Mouse (Mus musculus) megakaryocyte, adult 5-6 weeks (primary cell): ENCODE measurements around the gene Trabd2b. TPM values are rescaled to one million over a fixed set of nuclear protein-coding genes. Genes with fewer than 3 reads are reported as not detected.

ENCODE experiments used
- ATAC-seq: 2 replicates; pipeline ENCODE4 v1.8.0; 2016; ENCODE audit warnings: mild to moderate bottlenecking, inconsistent platforms; ENCODE audit not compliant: poor library complexity, severe bottlenecking
- total RNA-seq, 2 experiments: library from RNA; stranded (forward) in 1 of 2; stranded (reverse) in 1 of 2; fragments of 153-499, 151-499 nt in 1 of 2; fragments of 221-1000, 200-1000 nt in 1 of 2; gene quantifications; 2 replicates each; pipeline versions ENCODE4 v1.2.3 to v1.2.4; 2015 to 2017

Gene Trabd2b
- total RNA-seq, 2 experiments from 2014 or later: under 0.01 TPM; not detected in 1

DNA sequence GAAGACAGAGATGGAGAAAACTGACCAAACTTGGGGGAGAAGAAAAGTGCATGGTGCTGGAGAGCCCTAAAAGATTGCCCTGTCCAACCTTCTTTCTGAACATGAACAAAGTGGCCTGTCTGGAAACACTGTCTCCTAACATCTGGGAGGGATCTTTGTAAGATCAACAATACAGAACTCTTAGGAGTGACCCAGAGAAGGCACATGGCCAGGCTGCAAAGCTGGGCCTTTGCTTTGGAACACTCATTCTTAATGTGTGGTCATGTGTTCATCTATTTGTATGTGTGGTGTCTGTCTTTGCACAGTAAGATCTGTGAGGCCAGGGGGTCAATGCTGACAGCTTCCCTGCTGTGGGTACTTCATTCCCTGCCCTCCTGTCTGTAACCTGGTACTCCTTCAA, 16.9 kb upstream of the Trabd2b start:
- ATAC-seq: no peak

DNA sequence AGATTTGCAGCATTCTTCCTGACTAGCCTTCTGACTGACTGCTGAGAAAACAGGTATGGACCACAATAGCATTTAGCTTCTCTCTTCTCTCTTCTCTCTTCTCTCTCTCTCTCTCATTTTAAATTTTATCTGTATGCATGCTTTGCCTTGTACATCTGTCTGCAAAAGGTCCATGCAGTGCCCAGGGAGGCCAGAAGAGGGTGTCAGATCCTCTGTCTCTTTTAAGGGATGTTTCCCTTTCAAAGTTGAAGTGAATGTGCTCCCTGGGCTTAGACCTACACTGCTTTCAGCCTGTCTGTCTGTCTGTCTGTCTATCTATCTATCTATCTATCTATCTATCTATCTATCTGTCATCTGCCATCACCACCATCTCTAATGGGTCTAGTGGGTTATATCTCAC, 8.9 kb upstream of the Trabd2b start:
- no peak for ATAC-seq

DNA sequence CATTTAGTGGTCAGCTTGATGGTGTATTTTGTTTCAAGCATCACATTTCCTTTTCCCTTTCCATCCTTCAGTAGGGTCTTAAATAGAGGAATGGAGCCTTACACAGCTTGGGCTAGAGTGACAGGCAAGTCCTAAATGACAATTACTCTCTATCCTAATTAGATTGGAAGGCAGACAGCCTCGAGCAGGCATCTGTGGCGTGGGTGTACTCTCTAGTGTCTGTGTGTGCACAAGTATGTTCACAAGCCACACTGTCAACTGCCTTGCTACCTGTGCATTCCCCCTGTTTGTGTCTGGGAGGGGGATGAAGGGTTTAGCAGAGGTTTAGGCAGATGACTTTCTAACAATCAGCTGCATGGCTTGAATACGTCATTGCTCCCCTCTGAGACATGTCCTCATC, 6.7 kb upstream of the Trabd2b start:
- ATAC-seq: no peak

DNA sequence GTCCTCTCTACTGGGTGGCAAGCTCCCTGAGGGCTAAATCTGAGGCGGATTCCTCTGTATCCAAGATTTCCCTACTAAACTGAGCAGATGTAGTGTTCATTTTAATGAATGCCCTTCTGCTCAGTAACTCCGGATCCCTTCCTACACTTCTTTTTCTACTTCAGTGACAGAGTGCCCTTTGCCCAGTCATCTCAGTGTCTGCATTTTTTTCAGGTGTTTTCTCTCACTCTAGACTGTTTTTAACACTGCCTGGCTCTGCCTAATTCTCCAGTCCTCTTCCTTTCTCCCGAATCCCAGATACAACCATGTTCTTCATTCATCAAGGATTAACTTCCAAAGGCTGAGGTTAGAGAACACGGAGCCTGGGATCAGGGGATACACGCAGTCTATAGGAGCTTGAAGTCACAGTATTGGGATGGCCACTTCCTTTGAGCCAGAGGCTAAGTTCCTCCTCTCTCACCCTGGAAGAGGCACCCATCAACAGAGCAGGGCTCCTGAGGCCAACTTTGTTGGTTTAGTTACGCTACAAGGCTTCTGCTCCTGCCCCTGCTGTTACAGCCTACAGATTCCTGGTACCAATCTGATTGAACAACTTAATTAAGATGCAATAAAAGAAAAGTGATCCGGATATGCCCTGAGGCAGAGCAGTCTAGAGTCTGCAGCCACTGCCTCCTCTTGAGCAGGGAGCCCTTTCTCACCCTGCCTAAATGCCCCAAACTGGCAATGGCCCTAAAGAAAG, 4.4 kb upstream of the Trabd2b start:
- no peak for ATAC-seq

DNA sequence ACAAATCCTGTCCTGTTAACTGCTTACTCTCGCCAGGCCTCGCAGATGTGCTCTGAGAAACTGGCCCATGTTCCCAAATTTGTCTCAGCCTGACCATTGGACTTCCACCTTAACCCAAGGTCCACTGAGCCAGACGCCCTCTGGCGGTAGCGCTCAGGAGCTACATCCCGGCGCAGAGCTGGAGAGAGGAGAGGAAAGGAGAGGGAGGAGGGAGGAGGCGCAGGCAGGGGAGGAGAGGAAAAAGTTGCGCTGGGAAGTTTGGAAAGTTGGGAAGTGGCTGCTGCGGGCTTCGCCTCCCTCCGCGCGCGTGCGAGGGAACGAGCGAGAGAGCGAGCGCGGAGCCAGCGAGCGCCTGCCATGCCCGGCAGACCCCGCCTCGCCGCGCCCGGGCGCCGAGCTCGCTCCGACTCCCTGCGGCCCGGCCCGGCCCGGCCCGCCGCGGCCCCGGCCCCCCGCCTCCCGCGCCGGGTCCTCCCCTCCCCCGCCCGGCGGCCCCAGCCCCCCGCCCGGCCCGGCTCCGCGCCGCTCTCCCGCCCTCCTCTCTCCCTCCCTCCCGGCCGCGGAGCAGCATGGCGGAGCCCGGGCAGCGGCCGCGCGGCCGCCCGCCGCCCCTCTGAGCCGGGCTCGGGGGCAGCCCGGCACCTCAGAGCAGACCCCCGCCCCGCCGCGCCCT, 706 bp upstream of the Trabd2b start:
- peak; percentile 62 for ATAC-seq

DNA sequence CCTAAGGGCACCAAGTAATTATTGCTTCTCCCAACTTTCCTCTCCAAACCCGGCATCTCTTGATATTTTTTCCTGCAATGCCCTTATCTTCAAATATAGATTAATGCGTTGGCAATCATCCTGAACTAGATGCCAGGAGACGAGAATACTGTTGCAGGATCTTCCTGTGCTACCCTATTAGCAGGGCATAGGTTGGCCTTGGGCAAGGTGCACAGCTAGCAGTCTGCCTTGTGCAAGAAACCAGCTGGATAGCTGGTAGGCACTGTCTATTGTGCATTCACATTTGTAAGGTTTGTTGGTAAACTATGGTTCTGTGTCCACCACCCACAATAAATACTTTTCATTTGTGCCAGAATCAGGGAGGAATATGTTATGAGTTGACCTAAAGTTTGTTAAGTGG, 992 bp downstream of the Trabd2b start:
- ATAC-seq: no peak

DNA sequence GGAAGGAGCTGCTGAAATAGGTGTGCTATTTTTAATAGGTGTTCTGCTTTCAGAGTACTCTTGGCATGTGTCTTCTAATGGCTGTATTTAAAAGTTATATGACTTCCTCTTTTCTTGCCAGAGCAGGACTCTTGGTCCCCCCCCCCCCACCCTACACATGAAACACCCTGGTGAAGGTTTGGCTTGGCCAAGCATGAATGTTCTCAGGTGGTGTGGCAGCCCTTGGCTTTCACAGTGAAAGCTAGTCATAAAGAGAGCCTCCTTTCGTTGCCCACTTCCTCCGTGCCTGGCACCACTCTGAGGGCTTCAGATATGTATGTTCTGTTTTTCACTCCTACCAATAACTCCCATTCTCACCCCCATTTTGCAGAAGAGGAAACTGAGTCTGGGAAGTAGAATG, 1.8 kb downstream of the Trabd2b start:
- ATAC-seq: no peak

DNA sequence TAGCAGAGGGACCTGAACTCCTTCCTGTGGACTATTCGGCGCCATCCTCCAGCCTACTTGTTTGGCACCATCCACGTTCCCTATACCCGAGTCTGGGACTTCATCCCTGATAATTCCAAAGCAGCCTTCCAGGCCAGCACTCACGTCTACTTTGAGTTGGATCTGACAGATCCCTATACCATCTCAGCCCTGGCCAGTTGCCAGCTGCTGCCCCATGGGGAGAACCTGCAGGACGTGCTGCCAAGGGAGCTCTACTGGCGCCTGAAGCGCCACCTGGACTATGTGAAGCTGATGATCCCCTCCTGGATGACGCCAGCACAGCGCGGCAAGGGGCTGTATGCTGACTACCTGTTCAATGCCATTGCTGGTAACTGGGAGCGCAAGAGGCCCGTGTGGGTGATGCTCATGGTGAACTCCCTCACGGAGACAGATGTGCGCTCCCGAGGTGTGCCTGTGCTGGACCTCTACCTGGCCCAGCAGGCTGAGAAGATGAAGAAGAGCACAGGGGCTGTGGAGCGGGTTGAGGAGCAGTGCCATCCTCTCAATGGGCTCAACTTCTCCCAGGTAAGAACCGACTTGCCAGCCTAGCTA, 2.5 kb downstream of the Trabd2b start:
- no peak for ATAC-seq

DNA sequence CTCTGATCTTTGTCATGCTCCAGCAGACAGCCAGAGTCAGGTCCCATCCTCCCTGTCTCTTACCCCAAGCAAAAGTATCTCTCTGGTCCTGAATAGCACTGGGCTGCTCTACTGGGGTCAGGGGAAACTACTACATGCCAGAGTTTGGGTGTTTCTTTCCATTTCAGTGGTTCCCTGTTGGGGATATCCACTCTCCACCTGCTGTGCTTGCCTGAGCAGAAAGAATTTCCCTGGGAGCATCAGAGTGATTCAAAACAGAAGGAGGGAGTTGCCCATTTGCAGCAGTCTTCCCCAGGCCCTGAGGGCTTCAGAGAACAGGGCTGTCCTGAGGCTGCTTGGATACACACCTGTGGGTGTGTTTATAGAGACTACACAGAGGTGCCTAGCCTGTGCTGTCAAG, 3.0 kb downstream of the Trabd2b start:
- no peak for ATAC-seq

DNA sequence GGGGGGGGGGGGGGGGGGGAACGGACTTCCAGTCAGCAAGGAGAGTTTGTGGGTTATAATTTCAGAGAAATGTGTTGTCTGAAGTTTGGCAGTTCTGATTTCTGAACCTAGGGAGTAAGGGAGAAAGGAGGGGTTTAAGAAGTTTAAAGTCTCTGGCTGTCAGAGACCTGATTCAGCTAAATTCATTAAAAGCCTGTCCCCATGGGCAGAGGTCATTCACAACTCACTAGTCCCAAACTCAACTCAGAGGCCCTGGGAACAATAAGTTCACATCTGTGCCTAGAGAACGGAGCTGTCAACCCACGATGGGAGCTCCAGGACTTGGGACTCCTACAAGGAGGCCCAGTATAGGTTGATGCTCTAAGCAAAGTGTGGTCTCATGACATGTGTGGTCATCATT, 3.5 kb downstream of the Trabd2b start:
- ATAC-seq: no peak

DNA sequence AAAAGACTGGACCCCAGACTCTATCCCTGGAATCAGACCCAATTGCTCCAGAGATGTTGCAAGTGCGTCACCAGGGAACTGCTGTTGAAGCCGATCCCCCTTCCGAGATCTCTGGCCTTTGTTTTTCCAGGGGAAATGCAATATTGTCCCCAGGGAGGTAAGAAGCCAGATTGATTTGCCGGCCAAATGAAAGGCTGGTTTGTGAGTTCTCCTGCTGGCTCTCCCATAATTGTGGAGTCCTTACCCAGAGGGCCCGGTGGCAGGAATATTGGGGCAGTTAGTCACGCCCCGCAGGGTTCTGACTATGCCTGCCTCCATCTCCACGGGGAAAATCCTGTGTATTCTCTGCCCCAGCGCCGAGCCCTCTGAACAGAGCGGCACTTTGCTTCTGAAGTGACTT, 3.9 kb downstream of the Trabd2b start:
- ATAC-seq: no peak

DNA sequence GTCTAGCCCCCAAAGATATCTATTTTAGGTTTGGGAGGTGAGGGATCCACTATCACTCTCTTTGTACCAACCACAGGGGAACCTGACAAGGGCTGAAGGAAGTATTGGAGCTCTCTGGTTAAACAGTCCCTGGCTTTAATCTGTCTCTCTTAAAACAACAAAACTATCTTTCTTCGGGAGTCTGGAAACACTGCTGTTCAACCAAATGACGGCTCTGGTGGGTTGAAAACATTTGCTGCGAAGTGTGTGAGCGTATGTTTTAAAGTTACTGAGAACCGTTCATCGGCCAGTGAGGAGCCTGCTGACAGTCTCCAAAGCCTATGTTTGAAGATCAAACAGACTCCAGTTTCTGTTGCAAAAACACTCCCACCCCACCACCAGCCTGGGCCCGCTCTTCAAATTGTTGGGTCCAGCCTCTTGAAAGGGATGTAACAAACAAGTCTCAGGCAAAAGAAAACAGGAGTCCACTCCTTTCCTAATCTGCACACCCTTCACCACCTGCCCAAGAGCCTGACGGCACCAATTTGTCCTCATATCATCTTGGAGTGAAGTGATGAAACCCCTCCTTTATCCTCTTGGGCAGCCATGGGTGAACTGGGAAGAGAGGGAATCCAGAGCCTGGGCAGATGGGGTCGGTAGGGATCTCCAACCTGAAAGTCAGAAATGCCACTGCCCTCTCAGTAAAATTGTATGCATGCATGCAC, 4.6 kb downstream of the Trabd2b start:
- no peak for ATAC-seq

DNA sequence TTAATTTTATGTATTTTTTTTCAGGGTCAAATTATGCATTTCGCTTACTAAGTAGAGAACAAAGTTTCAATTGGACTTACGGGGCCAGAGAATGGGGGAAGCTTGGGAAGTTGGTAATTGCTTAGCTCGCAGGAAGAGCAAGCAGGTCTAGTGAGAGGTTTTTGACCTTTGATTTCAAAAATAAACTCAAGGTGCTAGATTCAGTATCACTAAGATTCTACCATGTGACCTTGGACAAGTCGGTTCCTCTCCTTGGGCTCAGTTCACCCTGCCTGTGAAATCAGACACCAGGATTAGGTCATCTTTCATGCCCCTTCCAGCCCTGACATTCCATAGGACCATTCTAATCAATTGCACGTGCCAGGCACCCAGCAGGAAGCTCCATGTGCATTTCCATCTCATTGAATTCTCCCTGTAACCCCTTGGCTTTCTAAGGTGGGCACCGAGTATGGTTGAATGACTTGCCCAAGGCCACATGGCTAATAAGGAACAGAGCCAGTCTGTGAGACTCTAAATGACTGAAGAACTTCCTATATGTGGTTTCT, 5.4 kb downstream of the Trabd2b start:
- no peak for ATAC-seq

DNA sequence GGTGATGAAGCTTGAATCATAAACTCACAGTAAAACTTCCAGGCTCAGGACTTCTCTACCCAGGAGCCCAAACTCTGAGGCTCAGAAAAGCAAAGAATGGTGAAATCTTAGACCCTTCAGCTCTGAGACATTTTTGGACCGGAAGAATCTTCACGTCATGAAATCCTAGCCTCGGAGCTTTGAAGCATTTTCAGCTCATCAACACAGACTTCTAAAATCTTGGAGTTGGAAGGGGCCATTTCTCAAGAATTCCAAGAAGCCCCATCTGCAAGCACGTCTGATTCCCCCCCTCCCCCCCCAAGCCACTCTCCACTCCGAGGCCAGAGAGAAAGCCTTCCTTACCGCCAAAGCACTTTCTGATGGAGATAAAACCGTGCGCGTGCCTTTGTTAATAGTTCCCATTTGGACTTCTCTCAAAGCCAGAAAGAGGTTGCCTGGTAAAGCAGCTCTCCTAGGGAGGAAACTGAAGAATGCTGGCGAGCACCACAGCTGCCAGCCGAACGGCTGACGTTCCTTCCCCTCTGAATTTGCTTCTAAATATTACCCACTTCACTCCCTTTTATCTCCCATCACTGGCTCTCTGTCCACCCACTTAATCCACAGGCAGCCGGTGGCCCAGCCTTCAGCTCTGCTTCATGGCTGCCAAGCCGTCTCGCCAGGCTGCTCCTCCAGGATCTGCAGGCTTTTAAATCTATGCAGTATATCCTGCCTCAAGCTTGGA, 9.6 kb downstream of the Trabd2b start:
- ATAC-seq: no peak

DNA sequence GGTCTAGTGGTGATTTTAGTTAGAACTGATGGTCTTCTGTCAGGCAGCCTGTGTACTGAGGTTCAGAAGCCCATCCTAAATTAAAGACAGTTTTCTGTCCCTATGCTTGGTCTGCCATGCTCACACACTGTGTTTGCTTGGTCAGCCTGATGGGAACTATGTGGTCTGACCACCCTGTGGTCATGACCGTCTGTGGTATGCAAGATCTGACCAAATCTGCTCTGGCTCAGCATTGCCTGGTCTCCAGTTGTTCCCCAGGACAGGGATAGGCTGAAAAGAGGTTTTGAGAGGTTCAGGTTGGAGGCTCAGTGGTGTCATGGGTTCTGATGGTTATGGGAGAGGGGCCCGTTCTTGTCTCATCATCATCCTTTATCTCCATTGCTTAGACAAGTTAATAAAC, 13.6 kb downstream of the Trabd2b start:
- no peak for ATAC-seq

DNA sequence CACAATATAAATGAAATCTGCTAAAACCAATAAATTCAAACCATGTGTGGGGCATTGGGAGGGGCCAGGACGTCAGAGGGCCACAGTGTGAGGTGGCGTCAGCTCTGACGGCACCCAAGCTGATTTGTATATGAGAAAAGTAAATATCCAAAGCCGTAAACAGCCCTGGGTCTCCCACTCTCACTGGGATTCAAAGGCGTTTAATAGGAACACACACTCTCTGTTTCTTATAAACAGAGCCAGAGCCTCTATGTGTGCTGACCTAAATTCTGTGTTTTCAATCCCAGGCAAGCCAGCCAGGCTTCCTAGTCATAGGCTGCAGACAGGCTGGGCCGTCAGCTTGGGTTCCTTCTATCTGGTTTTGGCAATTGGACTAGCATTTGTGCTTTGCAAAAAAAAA, 16.6 kb downstream of the Trabd2b start:
- no peak for ATAC-seq

DNA sequence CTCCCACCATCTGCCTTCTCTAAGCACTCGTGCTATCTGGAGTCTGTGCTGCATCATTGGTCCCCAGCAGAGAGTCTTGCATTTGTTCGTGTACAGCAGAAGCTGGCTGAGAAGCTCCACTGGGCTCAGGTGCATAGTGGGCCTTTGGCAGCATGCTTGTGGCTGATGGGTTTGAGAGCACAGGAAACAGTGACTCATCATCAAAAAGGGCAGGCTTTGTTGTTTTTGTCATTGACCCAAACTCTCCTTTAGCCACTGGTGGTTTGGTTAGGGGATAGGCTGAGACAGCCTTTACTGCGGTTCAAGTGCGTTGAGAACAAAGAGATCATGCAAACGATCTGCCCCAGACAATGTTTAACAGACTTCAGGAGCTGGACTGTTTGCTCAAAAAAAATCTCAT, 19.3 kb downstream of the Trabd2b start:
- ATAC-seq: no peak

DNA sequence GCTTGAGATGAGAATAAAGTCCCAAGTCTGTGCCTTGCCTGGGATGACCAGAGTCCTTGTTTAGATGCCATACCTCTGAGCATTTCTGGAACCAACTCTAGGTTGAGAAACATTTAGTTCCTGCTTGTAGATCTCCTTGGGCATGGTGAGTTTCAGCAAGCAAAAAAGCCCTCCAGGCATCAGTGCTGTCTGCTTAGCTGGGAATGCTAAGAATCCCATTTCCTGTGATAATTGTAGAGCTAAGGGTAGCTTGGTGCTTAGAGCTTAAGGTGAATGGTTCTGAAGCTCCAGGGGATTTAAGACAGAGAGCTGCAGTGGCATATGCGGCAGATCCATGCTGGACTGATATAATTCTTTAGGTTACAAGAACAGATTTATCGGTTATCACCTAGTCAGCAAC, 26.2 kb downstream of the Trabd2b start:
- ATAC-seq: no peak

DNA sequence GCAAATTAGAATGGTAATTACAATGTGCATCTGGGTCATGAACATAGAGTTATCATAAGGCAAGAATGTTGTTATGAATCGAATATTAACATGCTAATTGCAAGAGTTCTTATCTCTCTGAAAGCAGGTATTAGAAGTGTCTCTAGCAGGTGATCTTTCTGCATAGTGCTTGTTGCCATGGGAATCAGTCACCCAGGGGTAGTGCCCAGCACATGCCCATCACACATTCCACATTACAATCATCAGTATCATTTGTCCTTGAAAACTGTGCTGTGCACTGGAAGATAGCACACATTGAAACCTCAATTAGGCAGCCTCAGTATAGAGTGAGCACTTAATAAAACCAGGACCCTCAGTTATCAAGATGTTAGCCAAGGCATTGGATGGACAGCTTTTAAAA, 26.9 kb downstream of the Trabd2b start:
- no peak for ATAC-seq

DNA sequence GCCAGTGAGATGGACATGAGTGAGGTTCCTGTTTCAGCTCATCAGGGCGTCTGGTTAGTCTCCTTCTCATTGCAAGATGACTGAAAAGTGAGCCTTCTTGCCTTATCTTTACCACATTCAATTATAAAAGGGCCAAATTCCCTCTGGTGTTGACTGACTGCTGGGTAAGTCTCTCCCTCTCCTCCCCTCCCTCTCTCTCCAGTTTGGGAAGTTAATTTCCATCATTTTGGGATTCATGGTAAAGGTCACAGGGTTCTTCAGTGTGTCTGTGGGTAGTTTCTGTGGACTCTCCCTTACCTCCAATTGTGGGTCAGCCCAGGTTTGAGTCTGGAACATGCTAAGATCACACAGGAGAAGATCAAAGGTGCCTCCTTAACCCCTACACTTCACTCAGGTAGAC, 28.2 kb downstream of the Trabd2b start:
- ATAC-seq: no peak

DNA sequence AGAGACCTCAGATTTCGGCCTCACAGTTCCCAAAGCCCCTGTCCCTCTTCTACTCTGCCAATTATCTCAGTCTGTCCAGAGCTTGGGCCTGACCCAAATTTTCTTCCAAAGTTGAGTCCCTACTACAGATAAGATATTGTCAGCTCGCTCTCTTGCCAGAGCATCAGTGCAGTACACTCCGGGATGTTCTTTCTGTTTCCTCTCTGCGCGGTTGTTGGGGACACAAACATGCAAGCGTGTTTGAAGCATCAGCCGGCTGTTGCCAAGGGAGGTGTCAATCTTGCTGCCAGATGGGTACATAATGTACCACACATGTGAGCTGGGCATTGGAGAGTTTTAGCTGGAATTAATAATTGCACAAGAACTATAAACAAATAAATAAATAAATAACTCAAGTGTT, 28.9 kb downstream of the Trabd2b start:
- ATAC-seq: no peak
